Mouse (Mus musculus): ENCODE data around the gene Olfr129. TPM values are rescaled to one million over a fixed set of nuclear protein-coding genes. Genes with fewer than 3 reads are reported as not detected.

Olfr129 gene
- total RNA-seq (2021), result not detected
- long read RNA-seq, experiment 1, result 0 reads
- long read RNA-seq, experiment 2, result 0 reads

DNA sequence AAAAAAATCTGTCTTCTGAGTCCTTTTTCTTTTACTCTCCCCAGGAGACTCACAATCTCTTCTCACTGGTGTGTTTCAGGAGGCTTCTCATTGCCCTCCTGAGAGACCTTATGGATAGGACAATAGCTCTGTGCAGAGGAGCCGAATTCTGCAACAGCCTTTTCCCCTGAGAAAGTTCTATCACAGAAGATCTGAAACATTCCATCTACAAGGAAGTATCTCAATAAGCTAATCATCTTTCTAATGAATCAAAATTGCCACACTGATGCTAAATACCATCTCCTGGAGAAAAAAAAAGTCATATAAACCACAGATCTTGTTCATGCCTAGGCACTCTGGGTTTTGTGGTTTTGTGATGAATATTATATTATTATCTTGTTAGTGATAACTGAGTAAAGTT is at the start of gene Olfr129:
Olfr129 (minus strand) TSS at position 101 of the 400 bp plus-strand sequence.
- no peak for DNase-seq

- no peak for DNase-seq
These were observed 28.7 kb upstream of the Olfr129 start, which contains the start of gene Olfr131 for GRCm38 (mm10) chr17:38088593-38088992. Gene Olfr131 (minus strand): TSS chr17:38088693.

- DNase-seq, result no peak
These were observed 22.5 kb upstream of the Olfr129 start for GRCm38 (mm10) chr17:38082364-38082763.

DNA sequence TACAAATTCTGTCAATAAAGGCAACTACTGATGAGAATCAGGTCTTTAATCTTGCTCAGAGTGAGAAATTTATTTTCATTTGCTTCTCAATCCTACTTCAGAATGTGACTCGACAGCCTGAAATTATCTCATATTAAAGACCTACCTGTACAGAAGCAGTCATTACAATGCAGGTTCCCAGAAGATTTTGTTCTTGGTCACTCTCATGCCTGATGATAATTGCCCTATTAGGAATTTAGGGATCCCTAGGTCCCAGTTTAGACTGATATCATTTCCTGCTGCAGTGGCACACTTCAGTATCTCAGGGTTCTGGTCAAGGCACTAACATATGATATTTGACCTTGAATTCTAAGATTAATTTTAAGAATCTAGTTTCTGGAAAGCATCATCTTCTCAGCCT is 3.7 kb upstream of the Olfr129 start, which contains the start of gene Olfr130:
Olfr130 (plus strand) TSS at position 301 of the 400 bp plus-strand sequence.
- no peak for DNase-seq

DNA sequence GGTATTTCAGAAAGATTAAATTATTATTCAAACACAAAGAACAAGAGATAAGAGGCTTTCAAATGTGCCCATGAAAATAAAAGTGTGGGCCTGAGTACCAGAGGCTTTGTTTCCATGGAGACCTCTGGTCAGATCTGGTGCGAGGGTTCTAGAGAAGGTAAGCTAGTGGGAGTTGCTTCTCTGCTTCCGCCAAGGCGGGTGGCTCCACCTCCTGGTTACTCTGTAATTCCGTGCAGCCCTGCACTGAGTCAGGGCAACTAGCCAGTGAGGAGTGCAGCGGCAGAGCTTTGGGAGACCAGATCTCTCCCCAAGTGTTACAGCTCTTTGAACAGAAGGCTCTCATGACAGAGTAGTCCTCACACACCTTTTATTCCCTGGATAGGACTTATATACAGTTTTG is 33.6 kb downstream of the Olfr129 start:
- DNase-seq, result no peak

- no peak for DNase-seq
These were observed 43.5 kb downstream of the Olfr129 start for GRCm38 (mm10) chr17:38016341-38016740.

DNA sequence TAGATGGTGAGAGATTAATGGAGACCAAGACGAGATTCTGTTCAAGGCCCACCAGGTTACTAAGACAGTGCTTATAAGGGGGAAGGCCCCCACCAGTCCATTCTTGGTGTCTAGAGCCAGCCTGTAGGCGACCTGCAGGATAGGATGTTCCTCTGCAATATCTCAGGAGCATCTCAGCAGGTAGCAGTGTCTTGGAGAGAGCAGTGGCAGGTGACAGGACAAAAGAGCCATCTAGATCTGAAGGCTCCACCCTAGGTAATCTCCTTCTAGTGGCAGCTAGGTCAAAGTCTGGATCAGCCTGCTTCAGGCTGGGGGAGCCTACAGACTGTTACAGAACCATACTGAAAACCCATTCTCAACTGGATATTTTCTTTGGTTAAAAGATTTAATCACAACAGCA is 54.9 kb downstream of the Olfr129 start:
- no peak for DNase-seq

Other genes starting within 250 kb of the Olfr129 start
- gene Olfr125, start 227.1 kb downstream of the Olfr129 start, total RNA-seq (2021), result not detected
- gene Olfr126, start 212.6 kb downstream of the Olfr129 start, total RNA-seq (2021), result not detected
- not detected for gene Olfr127, start 159.6 kb downstream of the Olfr129 start, total RNA-seq (2021)
- not detected for gene Olfr128, start 139.5 kb downstream of the Olfr129 start, total RNA-seq (2021)
- gene Olfr761, start 107.0 kb downstream of the Olfr129 start, total RNA-seq (2021), result not detected
- not detected for gene Olfr130, start 3.8 kb upstream of the Olfr129 start, total RNA-seq (2021)
- gene Olfr131, start 28.6 kb upstream of the Olfr129 start, total RNA-seq (2021), result not detected
- gene Olfr132, start 74.4 kb upstream of the Olfr129 start, total RNA-seq (2021), result not detected
- gene Olfr133, start 85.2 kb upstream of the Olfr129 start, total RNA-seq (2021), result not detected
- gene Olfr134, start 111.3 kb upstream of the Olfr129 start, total RNA-seq (2021), result not detected
- gene Olfr135, start 144.3 kb upstream of the Olfr129 start, total RNA-seq (2021), result not detected
- not detected for gene Olfr138, start 201.0 kb upstream of the Olfr129 start, total RNA-seq (2021)
- gene Olfr137, start 247.5 kb upstream of the Olfr129 start, total RNA-seq (2021), result not detected